Mouse (Mus musculus) forebrain, embryonic 15.5 days (tissue): ENCODE measurements around the gene Gbp2. TPM values are rescaled to one million over a fixed set of nuclear protein-coding genes. Genes with fewer than 3 reads are reported as not detected.
"Not testable (repeated sequence)": the region's sequence is repeated elsewhere in the genome, so short reads cannot be mapped to it uniquely, and the experiment has no call there.

ENCODE experiments used
- ATAC-seq: fragments of 200-750 bp; cut with Nextera tagmentation; replicated peaks from 2 replicates; pipeline ENCODE4 v1.8.0; 2017; ENCODE audit warnings: mild to moderate bottlenecking, moderate TSS enrichment, moderate library complexity
- H3K27ac ChIP-seq: fragments of 300-500 bp; sonication (generic); replicated peaks from 2 replicates; pipeline ENCODE4 v1.5.1; 2015; ENCODE audit warnings: mild to moderate bottlenecking, inconsistent platforms
- H3K27me3 ChIP-seq: fragments of 300-500 bp; sonication (generic); 2 replicates; pipeline ENCODE4 v1.6.1; 2015; ENCODE audit warnings: inconsistent platforms
- H3K36me3 ChIP-seq: fragments of 300-500 bp; sonication (generic); 2 replicates; pipeline ENCODE4 v1.6.1; 2015; ENCODE audit warnings: mild to moderate bottlenecking, inconsistent platforms
- H3K4me1 ChIP-seq: fragments of 300-500 bp; sonication (generic); 2 replicates; pipeline ENCODE4 v1.6.1; 2015; ENCODE audit warnings: inconsistent platforms
- H3K4me2 ChIP-seq: fragments of 300-500 bp; sonication (generic); replicated peaks from 2 replicates; pipeline ENCODE4 v1.6.1; 2015; ENCODE audit warnings: mild to moderate bottlenecking, inconsistent platforms
- H3K4me3 ChIP-seq: fragments of 300-500 bp; sonication (generic); 2 replicates; pipeline ENCODE4 v1.5.1; 2015; ENCODE audit warnings: mild to moderate bottlenecking, inconsistent platforms
- H3K9ac ChIP-seq: fragments of 300-500 bp; sonication (generic); replicated peaks from 2 replicates; pipeline ENCODE4 v1.6.1; 2015; ENCODE audit warnings: mild to moderate bottlenecking, inconsistent platforms
- H3K9me3 ChIP-seq: fragments of 300-500 bp; sonication (generic); 2 replicates; pipeline ENCODE4 v1.6.1; 2016; ENCODE audit warnings: inconsistent platforms
- WGBS: fragments of 180-500 bp; shearing (Covaris S2); methylation state at CpG from one replicate; pipeline ENCODE4 v1.1.7; 2015; ENCODE audit warnings: mixed read lengths; 5-methylcytosine and 5-hydroxymethylcytosine counted together
- microRNA-seq: library from miRNA; unstranded; fragments of <30 nt; microRNA quantifications from one replicate; pipeline ENCODE4, GENCODE M21; 2016
- polyA plus RNA-seq: library from polyadenylated mRNA; unstranded; fragments of >200 nt; fragmentation: Nextera tagmentation; extraction: Ambion mirVana; gene quantifications from 2 replicates; pipeline ENCODE4 v1.2.1, GENCODE M21; 2015

The Gbp2 gene
- polyA plus RNA-seq, 1 experiment from 2014 or later: 0.28 TPM

DNA sequence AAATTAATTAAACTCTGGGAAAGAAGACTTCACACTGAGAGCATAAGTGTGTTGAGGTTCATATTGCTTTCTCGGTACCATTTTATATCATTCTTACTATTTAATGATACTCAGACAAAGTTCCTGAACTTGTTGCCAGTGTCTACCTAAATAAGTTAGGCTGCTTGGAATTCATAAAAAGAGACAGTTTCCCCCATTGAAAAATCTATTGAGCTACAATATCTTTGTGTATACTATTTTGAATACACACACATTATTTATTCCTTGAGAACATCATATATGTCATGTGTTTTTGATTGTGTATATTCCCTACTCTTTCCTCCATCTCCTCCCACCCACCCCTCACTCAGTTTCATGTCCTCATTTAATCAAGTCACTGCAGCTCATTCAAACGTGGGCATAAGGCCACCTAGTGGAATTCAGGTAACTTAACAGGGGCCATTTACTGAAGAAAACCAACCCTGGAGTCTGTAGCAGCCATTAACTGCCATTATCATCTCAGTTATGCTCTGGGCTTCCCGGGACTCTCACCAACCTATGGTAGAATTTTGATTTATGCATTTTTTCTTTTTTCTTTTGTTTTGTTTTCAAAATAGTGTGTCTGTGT lies 657 bp downstream of the Gbp2 start:
- Histone ChIP-seq H3K9ac (no peak overlapping the region), H3K27ac (no peak overlapping the region), H3K9me3 (no peaks in the 10 kb centered on the region), H3K4me3 (no peak overlapping the region), H3K4me2 (no peak overlapping the region), H3K27me3 (no peaks in the 10 kb centered on the region), H3K36me3 (no peaks in the 10 kb centered on the region), H3K4me1 (no peaks in the 10 kb centered on the region)
- WGBS: 58% methylated on average over 3 of the region's 3 CpGs
- no peak for ATAC-seq

DNA sequence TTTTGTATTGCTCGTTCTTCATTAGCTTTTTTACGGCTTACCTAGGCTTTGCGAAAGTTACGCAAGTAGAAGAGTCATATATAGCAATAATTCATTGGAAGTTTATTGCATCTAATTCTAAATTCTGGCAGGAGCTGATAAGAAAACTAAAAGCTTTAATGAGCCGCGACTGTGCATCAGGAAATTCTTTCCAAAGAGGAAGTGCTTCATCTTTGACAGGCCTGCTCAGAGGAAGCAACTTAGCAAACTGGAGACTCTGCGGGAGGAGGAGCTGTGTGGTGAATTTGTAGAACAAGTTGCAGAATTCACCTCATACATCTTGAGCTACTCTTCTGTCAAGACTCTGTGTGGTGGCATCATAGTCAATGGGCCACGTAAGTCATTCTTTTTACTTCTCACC lies 10.0 kb downstream of the Gbp2 start:
- ATAC-seq: no peak
- Histone ChIP-seq H3K9me3 (no peaks in the 10 kb centered on the region), H3K4me3 (no peak overlapping the region), H3K27ac (no peak overlapping the region), H3K9ac (no peak overlapping the region), H3K4me1 (no peaks in the 10 kb centered on the region), H3K36me3 (no peaks in the 10 kb centered on the region), H3K27me3 (no peaks in the 10 kb centered on the region), H3K4me2 (no peak overlapping the region)
- WGBS: 91% methylated on average over 8 of the region's 8 CpGs

DNA sequence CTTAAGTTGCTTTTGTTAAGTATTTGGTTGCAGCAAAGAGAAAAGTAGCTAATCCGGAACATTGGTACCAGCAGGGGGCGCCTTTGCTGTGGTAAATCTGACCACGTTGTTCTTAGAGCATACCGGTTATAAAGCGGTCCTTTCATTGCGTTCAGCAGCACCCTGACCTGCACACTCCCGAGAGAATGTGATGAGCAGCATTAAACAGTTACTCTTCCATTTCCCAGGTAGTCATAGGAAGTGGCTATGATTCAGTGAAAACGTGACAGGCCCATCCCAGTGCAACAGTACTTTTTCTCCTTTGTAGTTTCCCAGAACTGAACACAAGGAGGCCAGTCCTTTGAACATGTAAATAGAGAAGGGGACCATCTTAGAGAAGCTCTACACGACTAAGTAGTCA lies 19.8 kb downstream of the Gbp2 start:
- no peaks in the 10 kb centered on the region for H3K36me3 ChIP-seq
- no peaks in the 10 kb centered on the region for H3K9me3 ChIP-seq
- no peaks in the 10 kb centered on the region for H3K27me3 ChIP-seq
- H3K4me1 ChIP-seq: no peaks in the 10 kb centered on the region
- 6% methylated on average over 9 of the region's 9 CpGs for WGBS
- no peak for ATAC-seq
- no peak overlapping the region for H3K27ac ChIP-seq
- H3K9ac ChIP-seq: no peak overlapping the region
- H3K4me3 ChIP-seq: no peak overlapping the region
- H3K4me2 ChIP-seq: no peak overlapping the region; the same call in 1 of the 2 replicates

DNA sequence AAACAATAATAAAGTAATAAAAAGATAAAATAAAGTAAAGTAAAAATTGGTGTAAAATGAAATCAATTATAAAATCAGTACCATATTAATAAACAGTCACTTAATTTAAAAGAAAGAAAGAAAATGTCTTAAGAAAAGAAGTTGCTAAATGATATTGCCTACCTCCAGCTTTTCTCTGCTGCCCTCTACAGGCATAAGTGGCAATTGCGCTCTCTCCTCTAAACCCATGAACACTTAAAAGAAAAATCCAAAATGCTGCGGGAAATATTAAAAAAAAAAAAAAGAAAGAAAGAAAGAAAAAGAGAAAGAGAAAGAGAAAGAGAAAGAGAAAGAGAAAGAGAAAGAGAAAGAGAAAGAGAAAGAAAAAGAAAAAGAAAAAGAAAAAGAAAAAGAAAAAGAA lies 25.5 kb downstream of the Gbp2 start:
- H3K27ac ChIP-seq, H3K36me3 ChIP-seq, H3K27me3 ChIP-seq, H3K4me1 ChIP-seq, H3K4me2 ChIP-seq, H3K9ac ChIP-seq, H3K4me3 ChIP-seq, ATAC-seq, H3K9me3 ChIP-seq: not testable (repeated sequence)
- 18% methylated on average over 2 of the region's 2 CpGs for WGBS

DNA sequence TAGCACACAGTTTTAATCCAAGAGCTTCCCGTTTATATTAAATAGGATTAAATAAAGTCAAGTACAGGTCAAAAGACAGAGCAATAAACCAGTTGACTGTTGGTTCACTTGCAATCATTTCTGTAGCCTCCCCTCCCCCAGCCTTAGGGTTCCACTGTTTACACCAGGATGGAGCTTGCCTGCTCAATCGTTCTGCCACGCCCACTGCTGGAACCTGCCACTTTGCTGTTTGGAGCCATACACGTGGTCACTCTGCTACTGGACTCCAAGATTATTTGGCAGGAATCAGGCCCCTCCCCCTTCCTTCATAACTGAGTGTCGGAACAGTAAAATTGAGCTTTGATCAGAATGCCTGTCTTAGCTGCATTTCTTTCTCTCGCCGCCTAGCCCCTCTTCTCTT lies 27.4 kb downstream of the Gbp2 start:
- not testable (repeated sequence) for H3K4me1 ChIP-seq, ATAC-seq, H3K27me3 ChIP-seq, H3K4me3 ChIP-seq, H3K36me3 ChIP-seq, H3K9me3 ChIP-seq, H3K4me2 ChIP-seq, H3K9ac ChIP-seq, H3K27ac ChIP-seq
- 73% methylated on average over 7 of the region's 7 CpGs for WGBS

DNA sequence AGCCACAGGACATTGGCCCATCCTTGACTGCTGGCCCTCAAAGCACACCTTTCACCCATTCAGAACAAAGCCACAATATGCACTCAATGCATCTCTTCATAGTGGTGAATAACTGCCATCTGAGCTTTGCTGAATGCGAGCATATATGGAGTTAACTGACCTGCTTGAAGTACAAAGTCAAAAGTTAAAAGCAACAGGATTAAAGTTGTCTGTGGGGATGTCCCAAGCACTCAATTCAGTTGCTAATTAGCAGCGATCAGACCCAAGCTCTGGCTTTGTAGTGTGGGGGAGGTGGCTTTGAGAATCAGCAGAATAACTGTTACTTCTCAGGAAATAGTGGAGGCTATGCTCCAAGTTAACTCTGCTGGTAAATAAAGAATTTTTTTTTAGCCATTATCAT lies 29.8 kb downstream of the Gbp2 start:
- Histone ChIP-seq H3K36me3 (no peaks in the 10 kb centered on the region), H3K4me3 (no peak overlapping the region), H3K9ac (no peak overlapping the region), H3K27ac (no peak overlapping the region), H3K27me3 (no peaks in the 10 kb centered on the region), H3K9me3 (no peaks in the 10 kb centered on the region), H3K4me1 (no peaks in the 10 kb centered on the region), H3K4me2 (no peak overlapping the region)
- WGBS: 30% methylated on average over 2 of the region's 2 CpGs
- ATAC-seq: no peak

DNA sequence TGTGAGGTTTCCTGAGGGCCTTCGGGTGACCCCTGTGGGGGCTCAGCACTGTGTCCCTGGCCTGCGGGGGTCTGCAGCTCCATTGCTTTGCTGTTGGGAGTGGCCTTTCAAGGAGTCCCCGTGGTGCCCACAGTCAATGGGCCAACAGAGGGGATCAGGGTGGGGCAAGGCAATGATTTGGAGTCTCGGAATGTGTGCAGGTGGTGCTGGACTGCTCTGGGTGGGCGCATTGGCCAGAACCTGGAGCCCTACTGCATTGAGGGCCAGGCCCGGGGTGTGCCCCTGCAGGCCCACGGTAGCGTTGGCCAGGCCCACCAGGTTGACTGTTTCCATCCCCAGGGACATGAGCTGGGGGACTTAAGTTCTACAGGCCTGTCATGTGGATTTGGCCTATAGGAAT lies 44.3 kb downstream of the Gbp2 start:
- no peak overlapping the region for H3K4me3 ChIP-seq
- no peaks in the 10 kb centered on the region for H3K27me3 ChIP-seq
- no peak overlapping the region for H3K27ac ChIP-seq
- WGBS: 98% methylated on average over 8 of the region's 8 CpGs
- no peaks in the 10 kb centered on the region for H3K36me3 ChIP-seq
- no peaks in the 10 kb centered on the region for H3K9me3 ChIP-seq
- H3K9ac ChIP-seq: no peak overlapping the region
- no peaks in the 10 kb centered on the region for H3K4me1 ChIP-seq
- ATAC-seq: 0 out of 2 replicates have a peak, but pooled peaks have one; percentile 41
- no peak overlapping the region for H3K4me2 ChIP-seq

DNA sequence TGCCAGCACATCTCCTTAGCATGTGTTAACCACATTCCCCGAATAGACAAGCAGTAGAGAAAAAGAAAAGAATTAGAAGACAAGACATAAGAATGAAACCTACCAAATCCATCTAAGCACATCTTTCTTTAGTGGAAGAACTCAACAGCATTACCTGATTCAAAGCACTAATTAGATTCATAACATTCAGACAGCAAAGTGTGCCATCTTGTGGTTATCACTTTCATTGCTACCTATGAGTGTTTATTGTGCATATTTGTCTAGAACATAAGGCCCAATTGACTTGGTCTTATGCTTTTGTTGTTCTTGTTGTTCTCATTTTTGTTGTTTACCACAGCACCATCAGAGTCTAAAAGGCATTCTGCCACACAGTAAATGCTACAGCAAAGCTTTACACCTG lies 54.2 kb downstream of the Gbp2 start:
- no peak for ATAC-seq
- 81% methylated on average over 1 of the region's 1 CpGs for WGBS
- H3K4me1 ChIP-seq: no peaks in the 10 kb centered on the region

More for the DNA sequence above, 54.2 kb downstream of the Gbp2 start:
- Histone ChIP-seq H3K4me2 (no peak overlapping the region), H3K36me3 (no peaks in the 10 kb centered on the region), H3K27ac (no peak overlapping the region), H3K27me3 (no peaks in the 10 kb centered on the region), H3K9me3 (no peaks in the 10 kb centered on the region), H3K4me3 (no peak overlapping the region), H3K9ac (no peak overlapping the region)

Small RNAs within 50 kb of the gene (microRNA-seq; reads per million reads assigned to microRNA genes)
- not detected for gene Mir6381

Other genes with a start within 250 kb of the Gbp2 start
- gene Pdlim5, start 224.9 kb upstream of the Gbp2 start, polyA plus RNA-seq: 9.8 and 10.8 TPM in 2 replicates
- 0.06 and 0.08 TPM in 2 replicates for gene Gbp5, start 126.6 kb upstream of the Gbp2 start, polyA plus RNA-seq
- 1.8 and 1.9 TPM in 2 replicates for gene Gbp7, start 90.3 kb upstream of the Gbp2 start, polyA plus RNA-seq
- 0.82 and 0.93 TPM in 2 replicates for gene Gbp3, start 60.6 kb upstream of the Gbp2 start, polyA plus RNA-seq
- not detected in 2 replicates for gene Gbp2b, start 25.8 kb upstream of the Gbp2 start, polyA plus RNA-seq
- 5.2 and 5.3 TPM in 2 replicates for gene Kyat3, start 80.4 kb downstream of the Gbp2 start, polyA plus RNA-seq
- 91.7 and 93.1 TPM in 2 replicates for gene Gtf2b, start 144.4 kb downstream of the Gbp2 start, polyA plus RNA-seq